Mouse (Mus musculus) lung, embryonic 16.5 days (tissue): ENCODE results near the gene Gpha2. TPM values are rescaled to one million over a fixed set of nuclear protein-coding genes. Genes with fewer than 3 reads are reported as not detected.

ENCODE experiments used
- ATAC-seq: fragments of 200-750 bp; cut with Nextera tagmentation; 2 replicates; pipeline ENCODE4 v1.8.0; 2017; ENCODE audit warnings: low read depth, mild to moderate bottlenecking, moderate library complexity
- H3K27ac ChIP-seq: fragments of 300-500 bp; sonication (generic); 2 replicates; pipeline ENCODE4 v1.5.1; 2014; ENCODE audit warnings: mild to moderate bottlenecking, control low read depth, low read length
- H3K27me3 ChIP-seq: fragments of 300-500 bp; sonication (generic); 2 replicates; pipeline ENCODE4 v1.6.1; 2014; ENCODE audit warnings: low read depth, low read length, mixed read lengths; ENCODE audit not compliant: control insufficient read depth, insufficient read depth
- H3K36me3 ChIP-seq: fragments of 300-500 bp; sonication (generic); 2 replicates; pipeline ENCODE4 v1.6.1; 2014; ENCODE audit warnings: low read length; ENCODE audit not compliant: control insufficient read depth, insufficient read depth
- H3K4me1 ChIP-seq: fragments of 300-500 bp; sonication (generic); replicated peaks from 2 replicates; pipeline ENCODE4 v1.6.1; 2014; ENCODE audit warnings: low read length, mixed read lengths; ENCODE audit not compliant: control insufficient read depth, insufficient read depth
- H3K4me2 ChIP-seq: fragments of 300-500 bp; sonication (generic); 2 replicates; pipeline ENCODE4 v1.6.1; 2014; ENCODE audit warnings: low read depth, low read length, control low read depth
- H3K4me3 ChIP-seq: fragments of 300-500 bp; sonication (generic); 2 replicates; pipeline ENCODE4 v1.5.1; 2014; ENCODE audit warnings: mild to moderate bottlenecking, low read length, control low read depth
- H3K9ac ChIP-seq: fragments of 300-500 bp; sonication (generic); 2 replicates; pipeline ENCODE4 v1.6.1; 2014; ENCODE audit warnings: low read length, control low read depth
- H3K9me3 ChIP-seq: fragments of 300-500 bp; sonication (generic); 2 replicates; pipeline ENCODE4 v1.6.1; 2016; ENCODE audit warnings: low read length; ENCODE audit not compliant: control insufficient read depth
- WGBS: fragments of 180-500 bp; shearing (Covaris S2); extraction: QIAGEN DNeasy Blood & Tissue Kit; methylation state at CpG from one replicate; pipeline ENCODE4 v1.1.7; 2014; 5-methylcytosine and 5-hydroxymethylcytosine counted together
- polyA plus RNA-seq: library from polyadenylated mRNA; unstranded; fragments of >200 nt; fragmentation: Nextera tagmentation; extraction: Ambion mirVana; gene quantifications from 2 replicates; pipeline ENCODE4 v1.2.1, GENCODE M21; 2015

Gpha2 gene
- polyA plus RNA-seq, 1 experiment from 2014 or later: 0.63 TPM

GRCm38 (mm10) chr19:6238740-6239139 lies 12.6 kb downstream of the Gpha2 start:
- Histone ChIP-seq H3K27ac (no peak overlapping the region), H3K27me3 (no peaks in the 10 kb centered on the region), H3K36me3 (no peaks in the 10 kb centered on the region), H3K9me3 (no peaks in the 10 kb centered on the region), H3K4me1 (peaks cover 20% of the 10 kb centered on the region), H3K4me3 (no peak overlapping the region), H3K4me2 (no peak overlapping the region), H3K9ac (no peak overlapping the region)
- ATAC-seq: no peak

GRCm38 (mm10) chr19:6240136-6240535 lies 14.0 kb downstream of the Gpha2 start:
- WGBS: 37% methylated on average over 1 of the region's 1 CpGs
- ATAC-seq: no peak
- Histone ChIP-seq H3K4me1 (peaks cover 9% of the 10 kb centered on the region), H3K27me3 (no peaks in the 10 kb centered on the region), H3K4me3 (no peak overlapping the region), H3K9me3 (no peaks in the 10 kb centered on the region), H3K4me2 (no peak overlapping the region), H3K9ac (no peak overlapping the region), H3K27ac (no peak overlapping the region), H3K36me3 (peaks cover 3% of the 10 kb centered on the region; the same call in 1 of the 2 replicates)

GRCm38 (mm10) chr19:6240725-6241124 lies 14.5 kb downstream of the Gpha2 start:
- 25% methylated on average over 5 of the region's 5 CpGs for WGBS
- ATAC-seq: no peak
- no peaks in the 10 kb centered on the region for H3K27me3 ChIP-seq
- peak overlapping the region; percentile 43 for H3K4me2 ChIP-seq
- peaks cover 8% of the 10 kb centered on the region for H3K4me1 ChIP-seq
- peak overlapping the region; percentile 40; the same call in 1 of the 2 replicates for H3K9ac ChIP-seq
- no peaks in the 10 kb centered on the region for H3K9me3 ChIP-seq
- peaks cover 3% of the 10 kb centered on the region; the same call in 1 of the 2 replicates for H3K36me3 ChIP-seq
- H3K4me3 ChIP-seq: peak overlapping the region; percentile 95
- peak overlapping the region; percentile 21; the same call in 1 of the 2 replicates for H3K27ac ChIP-seq

GRCm38 (mm10) chr19:6241274-6242107 lies 15.3 kb downstream of the Gpha2 start, which contains the start of gene Atg2a:
Atg2a (plus strand) TSS chr19:6241668.
- H3K9ac ChIP-seq: peak within 1 kb of the TSS; percentile 97
- WGBS: under 1% methylated on average over 55 of the region's 55 CpGs
- no peaks in the 10 kb centered on the region for H3K9me3 ChIP-seq
- peak; percentile 96 for ATAC-seq
- peak within 1 kb of the TSS; percentile 94 for H3K4me2 ChIP-seq
- peak within 1 kb of the TSS; percentile 82 for H3K27ac ChIP-seq
- H3K4me1 ChIP-seq: peaks cover 8% of the 10 kb centered on the region
- peak within 1 kb of the TSS; percentile 95 for H3K4me3 ChIP-seq
- H3K27me3 ChIP-seq: no peaks in the 10 kb centered on the region
- peaks cover 6% of the 10 kb centered on the region; the same call in 1 of the 2 replicates for H3K36me3 ChIP-seq

GRCm38 (mm10) chr19:6242281-6242680 lies 16.1 kb downstream of the Gpha2 start:
- 0% methylated on average over 4 of the region's 4 CpGs for WGBS
- Histone ChIP-seq H3K4me2 (peak overlapping the region; percentile 94), H3K4me3 (peak overlapping the region; percentile 95), H3K9ac (peak overlapping the region; percentile 97), H3K27me3 (no peaks in the 10 kb centered on the region), H3K27ac (peak overlapping the region; percentile 82), H3K4me1 (peaks cover 8% of the 10 kb centered on the region), H3K9me3 (no peaks in the 10 kb centered on the region), H3K36me3 (peaks cover 13% of the 10 kb centered on the region; the same call in 1 of the 2 replicates)
- ATAC-seq: 0 out of 2 replicates have a peak, but pooled peaks have one; percentile 5

GRCm38 (mm10) chr19:6243226-6243625 lies 17.0 kb downstream of the Gpha2 start:
- Histone ChIP-seq H3K9ac (no peak overlapping the region), H3K27ac (no peak overlapping the region), H3K27me3 (no peaks in the 10 kb centered on the region), H3K9me3 (no peaks in the 10 kb centered on the region), H3K4me2 (no peak overlapping the region), H3K4me1 (peaks cover 8% of the 10 kb centered on the region), H3K4me3 (no peak overlapping the region), H3K36me3 (peaks cover 22% of the 10 kb centered on the region)
- no peak for ATAC-seq
- 68% methylated on average over 5 of the region's 5 CpGs for WGBS

GRCm38 (mm10) chr19:6245806-6246205 lies 19.6 kb downstream of the Gpha2 start:
- 45% methylated on average over 1 of the region's 1 CpGs for WGBS
- Histone ChIP-seq H3K27me3 (no peaks in the 10 kb centered on the region), H3K36me3 (peaks cover 24% of the 10 kb centered on the region)

GRCm38 (mm10) chr19:6247526-6248300 lies 21.5 kb downstream of the Gpha2 start:
- Histone ChIP-seq H3K9me3 (no peaks in the 10 kb centered on the region), H3K27ac (no peak overlapping the region), H3K27me3 (no peaks in the 10 kb centered on the region), H3K36me3 (peaks cover 32% of the 10 kb centered on the region), H3K4me1 (peaks cover 2% of the 10 kb centered on the region), H3K4me3 (no peak overlapping the region), H3K9ac (no peak overlapping the region), H3K4me2 (no peak overlapping the region)
- WGBS: 89% methylated on average over 29 of the region's 29 CpGs
- ATAC-seq: no peak

More at GRCm38 (mm10) chr19:6245806-6246205, 19.6 kb downstream of the Gpha2 start:
- no peak overlapping the region for H3K4me3 ChIP-seq
- no peak overlapping the region for H3K9ac ChIP-seq
- ATAC-seq: no peak
- no peak overlapping the region for H3K4me2 ChIP-seq
- no peaks in the 10 kb centered on the region for H3K9me3 ChIP-seq
- H3K27ac ChIP-seq: no peak overlapping the region
- H3K4me1 ChIP-seq: peaks cover 8% of the 10 kb centered on the region

GRCm38 (mm10) chr19:6253021-6253420 lies 26.8 kb downstream of the Gpha2 start:
- no peak for ATAC-seq
- Histone ChIP-seq H3K36me3 (peaks cover 46% of the 10 kb centered on the region), H3K4me2 (no peak overlapping the region), H3K27me3 (no peaks in the 10 kb centered on the region), H3K27ac (no peak overlapping the region), H3K4me3 (no peak overlapping the region), H3K4me1 (no peaks in the 10 kb centered on the region), H3K9me3 (no peaks in the 10 kb centered on the region), H3K9ac (no peak overlapping the region)
- 84% methylated on average over 4 of the region's 4 CpGs for WGBS
